Mouse (Mus musculus) lung, adult 2 months (tissue): ENCODE data around the gene Ptpn14.

Experiments used
- CTCF ChIP-seq: fragments of 200-500 bp; IDR thresholded peaks from 2 replicates; pipeline ENCODE4 v1.5.1; 2011; ENCODE audit warnings: mild to moderate bottlenecking, low read length, control low read depth; ENCODE audit not compliant: insufficient read depth
- POLR2A ChIP-seq: fragments of 200-500 bp; IDR thresholded peaks from 2 replicates; pipeline ENCODE4 v1.6.1; 2011; ENCODE audit warnings: low read depth, mild to moderate bottlenecking, control low read depth, low read length, borderline replicate concordance; ENCODE audit errors: extremely low read depth

GRCm38 (mm10) chr1:189750233-189750632 is 22.2 kb downstream of the Ptpn14 start:
- TF ChIP-seq CTCF (no peak), POLR2A (no peak)
